Mouse (Mus musculus): ENCODE measurements around the gene Phf2.

The Phf2 gene

GRCm38 (mm10) chr13:48858054-48858453 lies 12.9 kb downstream of the Phf2 start:
- no peak for DNase-seq (ENCODE audit: low read depth, low spot score)

- DNase-seq (ENCODE audit: low read depth, low spot score), result no peak
Observed at GRCm38 (mm10) chr13:48857246-48857932, 13.5 kb downstream of the Phf2 start.

- no peak for DNase-seq (ENCODE audit: low read depth, low spot score)
Observed at GRCm38 (mm10) chr13:48853947-48854346, 17.0 kb downstream of the Phf2 start.

- DNase-seq (ENCODE audit: low read depth, low spot score), result no peak
Observed at GRCm38 (mm10) chr13:48853475-48853874, 17.4 kb downstream of the Phf2 start.

GRCm38 (mm10) chr13:48852859-48853258 lies 18.1 kb downstream of the Phf2 start:
- DNase-seq (ENCODE audit: low read depth, low spot score), result no peak

- no peak for DNase-seq (ENCODE audit: low read depth, low spot score)
Observed at GRCm38 (mm10) chr13:48851719-48852118, 19.2 kb downstream of the Phf2 start.

- DNase-seq (ENCODE audit: low read depth, low spot score), result no peak
Observed at GRCm38 (mm10) chr13:48850771-48851170, 20.1 kb downstream of the Phf2 start.

- DNase-seq (ENCODE audit: low read depth, low spot score), result no peak
Observed at GRCm38 (mm10) chr13:48850326-48850725, 20.6 kb downstream of the Phf2 start.

- DNase-seq (ENCODE audit: low read depth, low spot score), result no peak
Observed at GRCm38 (mm10) chr13:48849155-48849554, 21.8 kb downstream of the Phf2 start.

GRCm38 (mm10) chr13:48845308-48845707 lies 25.6 kb downstream of the Phf2 start:
- no peak for DNase-seq (ENCODE audit: low read depth, low spot score)

GRCm38 (mm10) chr13:48843530-48843929 lies 27.4 kb downstream of the Phf2 start:
- DNase-seq (ENCODE audit: low read depth, low spot score), result no peak

- DNase-seq (ENCODE audit: low read depth, low spot score), result no peak
Observed at GRCm38 (mm10) chr13:48841905-48842592, 28.9 kb downstream of the Phf2 start.

GRCm38 (mm10) chr13:48838284-48838683 lies 32.6 kb downstream of the Phf2 start:
- no peak for DNase-seq (ENCODE audit: low read depth, low spot score)

- DNase-seq (ENCODE audit: low read depth, low spot score), result no peak
Observed at GRCm38 (mm10) chr13:48837537-48837936, 33.4 kb downstream of the Phf2 start.

- DNase-seq (ENCODE audit: low read depth, low spot score), result no peak
Observed at GRCm38 (mm10) chr13:48830528-48831250, 40.2 kb downstream of the Phf2 start.

GRCm38 (mm10) chr13:48829780-48830179 lies 41.1 kb downstream of the Phf2 start:
- no peak for DNase-seq (ENCODE audit: low read depth, low spot score)

GRCm38 (mm10) chr13:48822871-48823270 lies 48.0 kb downstream of the Phf2 start:
- DNase-seq (ENCODE audit: low read depth, low spot score), result no peak

GRCm38 (mm10) chr13:48822288-48822687 lies 48.6 kb downstream of the Phf2 start:
- no peak for DNase-seq (ENCODE audit: low read depth, low spot score)

GRCm38 (mm10) chr13:48819131-48819530 lies 51.8 kb downstream of the Phf2 start:
- DNase-seq (ENCODE audit: low read depth, low spot score), result no peak

- DNase-seq (ENCODE audit: low read depth, low spot score), result no peak
Observed at GRCm38 (mm10) chr13:48814406-48814805, 56.5 kb downstream of the Phf2 start.

- no peak for DNase-seq (ENCODE audit: low read depth, low spot score)
Observed at GRCm38 (mm10) chr13:48810991-48811390, 59.9 kb downstream of the Phf2 start.

- no peak for DNase-seq (ENCODE audit: low read depth, low spot score)
Observed at GRCm38 (mm10) chr13:48810274-48810823, 60.6 kb downstream of the Phf2 start.
